Mouse (Mus musculus) gastrocnemius, adult 2 months (tissue): ENCODE measurements around the gene Ddx50. TPM values are rescaled to one million over a fixed set of nuclear protein-coding genes. Genes with fewer than 3 reads are reported as not detected.
"Not testable (repeated sequence)": the region's sequence is repeated elsewhere in the genome, so short reads cannot be mapped to it uniquely, and the experiment has no call there.

ENCODE experiments used
- DNase-seq: peaks from one replicate; pipeline ENCODE4 v3.0.0; 2022
- H3K27ac ChIP-seq: fragments of 200-600 bp; 2 replicates; pipeline ENCODE4 v1.8.1; 2022; ENCODE audit warnings: mild to moderate bottlenecking
- H3K4me3 ChIP-seq: fragments of 200-600 bp; 2 replicates; pipeline ENCODE4 v1.8.1; 2022; ENCODE audit warnings: mild to moderate bottlenecking, moderate library complexity
- CTCF ChIP-seq: fragments of 200-600 bp; IDR thresholded peaks from 2 replicates; pipeline ENCODE4 v1.8.1; 2022; ENCODE audit warnings: antibody characterized with exemption, mild to moderate bottlenecking, moderate library complexity
- intact Hi-C: fragments of 180-260 bp; cut with DNase I; formaldehyde crosslinking; loops from one replicate; pipeline ENCODE4 v1.15.1; 2025
- total RNA-seq, 2 experiments: library from RNA; stranded (reverse); gene quantifications; 2 replicates each; pipeline ENCODE4 v1.2.3; 2021

Ddx50 gene
- total RNA-seq, 2 experiments from 2014 or later = 47.9 to 50.7 TPM

DNA sequence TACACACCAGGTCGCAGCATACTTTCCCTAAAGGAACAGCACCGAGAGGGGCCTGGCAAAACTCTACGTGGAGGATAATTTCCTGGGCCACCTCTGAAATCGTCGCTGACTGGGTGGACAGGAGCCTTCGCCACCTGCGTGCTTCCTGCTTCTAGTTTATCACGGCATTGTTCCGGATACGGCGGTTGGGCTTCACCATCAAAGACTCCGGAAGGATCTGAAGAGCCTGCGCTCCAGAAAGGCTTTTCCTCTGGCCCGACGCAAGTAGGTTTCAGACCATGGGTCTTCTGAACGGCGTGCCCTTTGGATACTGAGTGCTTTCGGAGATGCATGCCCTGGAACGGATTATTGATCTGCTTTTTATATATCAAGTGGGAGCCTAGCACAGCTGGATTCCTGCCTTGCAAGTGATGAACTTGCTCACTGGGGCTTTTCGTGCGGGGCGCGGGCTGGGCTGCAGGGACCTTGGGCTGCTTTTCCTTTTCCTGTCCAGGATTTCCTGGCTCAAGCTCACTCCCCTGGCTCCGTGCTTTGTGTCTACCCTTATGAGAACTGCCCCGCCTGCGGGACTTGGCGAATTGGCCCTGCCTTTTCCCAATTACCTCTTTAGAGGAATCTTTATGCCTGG lies 14.1 kb upstream of the Ddx50 start:
- intact Hi-C loops = no loop called here
- TF ChIP-seq CTCF = no peak
- peak overlapping the region; percentile 67 for H3K4me3 ChIP-seq

GRCm38 (mm10) chr10:62664171-62664570 lies 13.2 kb upstream of the Ddx50 start:
- intact Hi-C loops = no loop called here
- peak overlapping the region; percentile 67 for H3K4me3 ChIP-seq
- H3K27ac ChIP-seq = peak overlapping the region; percentile 84
- no peak for TF ChIP-seq CTCF
- DNase-seq = no peak

More for the DNA sequence above, 14.1 kb upstream of the Ddx50 start:
- peak overlapping the region; percentile 84 for H3K27ac ChIP-seq
- peak; percentile 71 for DNase-seq

GRCm38 (mm10) chr10:62656711-62657110 lies 5.7 kb upstream of the Ddx50 start:
- Histone ChIP-seq H3K4me3 (no peak overlapping the region), H3K27ac (no peak overlapping the region)
- intact Hi-C loops = no loop called here
- TF ChIP-seq CTCF = no peak
- DNase-seq = no peak

DNA sequence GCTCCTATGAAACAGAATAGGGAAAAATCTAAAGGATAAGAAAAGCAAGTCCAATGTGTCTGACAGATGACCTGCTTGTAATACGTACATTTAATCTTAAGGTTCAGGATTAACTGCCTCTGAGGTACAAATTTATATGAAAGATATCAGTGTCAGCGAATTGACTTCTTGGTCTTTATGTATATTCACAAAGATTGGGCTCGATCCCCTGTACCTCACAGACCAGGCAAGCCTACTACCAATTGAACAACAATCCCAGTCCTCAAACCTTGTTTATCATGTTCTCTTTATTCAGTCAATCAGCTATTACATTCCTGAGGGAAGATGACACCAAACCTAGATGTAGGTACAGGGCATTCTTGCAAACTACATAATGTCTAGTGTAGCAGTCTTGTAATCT lies 943 bp upstream of the Ddx50 start:
- DNase-seq = no peak
- no peak for TF ChIP-seq CTCF
- intact Hi-C loops = no loop called here
- H3K27ac ChIP-seq = peak overlapping the region; percentile 98
- peak overlapping the region; percentile 99 for H3K4me3 ChIP-seq

DNA sequence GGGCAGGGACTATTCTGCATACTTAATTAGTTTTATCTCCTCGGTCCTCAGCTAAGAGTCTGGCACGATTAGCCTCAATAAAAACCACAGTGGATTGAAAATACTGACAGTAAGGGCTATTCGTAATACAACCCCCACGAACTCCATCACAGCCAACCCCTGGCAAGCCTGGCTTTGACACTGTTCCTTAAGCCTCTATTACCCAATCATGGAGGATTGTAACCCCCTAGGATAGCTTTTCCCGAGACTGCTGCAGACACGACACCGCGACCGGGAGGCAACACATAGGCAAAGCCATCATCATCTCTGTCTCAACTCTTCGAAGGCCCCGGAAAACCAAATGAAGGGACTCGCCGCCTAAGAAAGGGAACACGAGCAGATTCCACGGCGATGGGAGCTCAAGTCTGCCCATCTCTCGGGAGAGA lies 648 bp downstream of the Ddx50 start:
- Histone ChIP-seq H3K4me3 (peak overlapping the region; percentile 99), H3K27ac (peak overlapping the region; percentile 98)
- no peak for TF ChIP-seq CTCF
- no peak for DNase-seq
- intact Hi-C loops = no loop called here

DNA sequence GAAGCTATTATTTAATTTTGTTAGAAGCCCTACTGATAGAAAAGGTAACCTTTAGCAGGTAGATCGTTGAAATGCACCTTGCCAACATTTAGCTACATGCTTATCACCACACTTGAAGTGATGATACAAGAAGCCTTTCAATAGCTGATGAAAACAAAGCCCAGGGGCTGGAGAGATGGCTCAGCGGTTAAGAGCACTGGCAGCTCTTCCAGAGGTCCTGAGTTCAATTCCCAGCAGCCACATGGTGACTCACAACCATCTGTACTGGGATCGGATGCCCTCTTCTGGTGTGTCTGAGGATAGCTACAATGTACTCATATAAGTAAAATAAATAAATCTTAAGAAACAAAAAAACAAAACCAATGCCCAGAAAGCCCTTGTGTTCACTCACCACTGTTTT lies 46.9 kb downstream of the Ddx50 start:
- intact Hi-C loops = no loop called here
- TF ChIP-seq CTCF = no peak
- H3K4me3 ChIP-seq = no peak overlapping the region
- H3K27ac ChIP-seq = no peak overlapping the region
- DNase-seq = no peak

GRCm38 (mm10) chr10:62603233-62604030 lies 47.6 kb downstream of the Ddx50 start:
- no peak for TF ChIP-seq CTCF
- no peak overlapping the region for H3K27ac ChIP-seq
- DNase-seq = no peak
- intact Hi-C loops = no loop called here
- no peak overlapping the region; the same call in 1 of the 2 replicates for H3K4me3 ChIP-seq

- Histone ChIP-seq H3K4me3 (peak within 1 kb of the TSS; percentile 83), H3K27ac (peak within 1 kb of the TSS; percentile 86)
- no peak for TF ChIP-seq CTCF
- DNase-seq = peak; percentile 93
- intact Hi-C loops = no loop called here
Observed at GRCm38 (mm10) chr10:62602177-62603040, 48.6 kb downstream of the Ddx50 start, which contains the start of gene Ddx21. Gene Ddx21, minus strand, starts transcription at chr10:62602281.

- peak overlapping the region; percentile 86 for H3K27ac ChIP-seq
Observed at GRCm38 (mm10) chr10:62601833-62602176, 49.2 kb downstream of the Ddx50 start.

GRCm38 (mm10) chr10:62601053-62601791 lies 49.8 kb downstream of the Ddx50 start:
- intact Hi-C loops = no loop called here
- Histone ChIP-seq H3K4me3 (peak overlapping the region; percentile 83), H3K27ac (peak overlapping the region; percentile 86)
- DNase-seq = no peak
- no peak for TF ChIP-seq CTCF

More at GRCm38 (mm10) chr10:62601833-62602176, 49.2 kb downstream of the Ddx50 start:
- no peak for TF ChIP-seq CTCF
- intact Hi-C loops = no loop called here
- no peak for DNase-seq
- peak overlapping the region; percentile 83 for H3K4me3 ChIP-seq

DNA sequence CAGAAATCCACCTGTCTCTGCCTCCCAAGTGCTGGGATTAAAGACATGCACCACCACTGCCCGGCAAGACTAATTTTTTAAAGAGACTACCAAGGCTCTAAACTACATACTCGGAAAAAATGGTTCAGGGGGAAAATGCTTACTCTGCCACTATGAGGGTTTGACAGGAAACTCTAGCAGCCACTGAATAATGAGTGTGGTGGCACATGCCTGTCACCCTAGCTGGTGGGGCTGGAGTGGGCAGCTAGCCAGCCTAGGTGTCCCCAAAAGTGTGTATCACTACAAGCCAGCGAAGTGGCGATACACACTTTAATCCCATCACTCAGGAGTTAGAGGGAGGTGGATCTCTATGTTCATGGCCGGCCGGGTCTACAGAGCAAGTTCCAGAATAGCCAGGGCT lies 51.0 kb downstream of the Ddx50 start:
- no peak for DNase-seq
- intact Hi-C loops = no loop called here

GRCm38 (mm10) chr10:62599311-62599710 lies 51.7 kb downstream of the Ddx50 start:
- intact Hi-C loops, H3K4me3 ChIP-seq, H3K27ac ChIP-seq, DNase-seq: not testable (repeated sequence)

More for the DNA sequence above, 51.0 kb downstream of the Ddx50 start:
- no peak for TF ChIP-seq CTCF
- no peak overlapping the region for H3K27ac ChIP-seq
- H3K4me3 ChIP-seq = no peak overlapping the region
